8 mouse cellular contexts compared by ENCODE assay signal in genomic region chr5:139251736-139252080, GRCm38 (mm10). TPM values are rescaled to one million over a fixed set of nuclear protein-coding genes. Genes with fewer than 3 reads are reported as not detected.
A peak's percentile ranks its signal among the peaks of the same experiment; 100 is the strongest.
DNase-seq lines count a peak whose midpoint lies in the region; ATAC-seq and TF ChIP-seq lines count a peak whose summit lies in the region.

No protein-coding gene starts in this region.

- no peak for DNase-seq in layer of hippocampus, adult 2 months (ENCODE audit: low spot score in 2 of 2)
- no peak for DNase-seq in layer of hippocampus, postnatal 36 days
- DNase-seq in cerebellum, adult 8-10 months = no peak
- DNase-seq in kidney, postnatal 25 days = no peak
- DNase-seq in right cerebral cortex, adult 18-20 months = no peak

- peak; percentile 32 for ATAC-seq in embryonic facial prominence, embryonic 12.5 days (ENCODE audit: insufficient number of reproducible peaks, insufficient read depth, low FRiP score, low TSS enrichment)
- peak; percentile 40 for ATAC-seq in intestine, embryonic 15.5 days
- ATAC-seq in monocyte, adult 5-6 weeks (replicated peaks; ENCODE audit: insufficient number of reproducible peaks, low FRiP score, low TSS enrichment, poor library complexity, severe bottlenecking) = peak; percentile 24

- H3K27me3 ChIP-seq in embryonic facial prominence, embryonic 12.5 days = no peaks in the 10 kb centered on the region
- H3K27me3 ChIP-seq in intestine, embryonic 15.5 days (replicated peaks) = no peaks in the 10 kb centered on the region

- H3K4me1 ChIP-seq in embryonic facial prominence, embryonic 12.5 days = peaks cover 9% of the 10 kb centered on the region
- H3K4me1 ChIP-seq in intestine, embryonic 15.5 days (replicated peaks) = peaks cover 13% of the 10 kb centered on the region

- H3K4me3 ChIP-seq in layer of hippocampus, adult 2 months = peak overlapping the region; percentile 68
- H3K4me3 ChIP-seq in embryonic facial prominence, embryonic 12.5 days = peak overlapping the region; percentile 82
- H3K4me3 ChIP-seq in intestine, embryonic 15.5 days (replicated peaks) = peak overlapping the region; percentile 95

- peak overlapping the region; percentile 90 for H3K9ac ChIP-seq in embryonic facial prominence, embryonic 12.5 days
- peak overlapping the region; percentile 60 for H3K9ac ChIP-seq in intestine, embryonic 15.5 days

- H3K4me2 ChIP-seq in embryonic facial prominence, embryonic 12.5 days (replicated peaks) = peak overlapping the region; percentile 96
- H3K4me2 ChIP-seq in intestine, embryonic 15.5 days (replicated peaks) = peak overlapping the region; percentile 86

- H3K9me3 ChIP-seq in embryonic facial prominence, embryonic 12.5 days = no peaks in the 10 kb centered on the region
- H3K9me3 ChIP-seq in intestine, embryonic 15.5 days = no peaks in the 10 kb centered on the region

- H3K36me3 ChIP-seq in embryonic facial prominence, embryonic 12.5 days = peaks cover 35% of the 10 kb centered on the region
- peaks cover 15% of the 10 kb centered on the region; the same call in 1 of the 2 replicates for H3K36me3 ChIP-seq in intestine, embryonic 15.5 days

- peak; percentile 28 for TF ChIP-seq CTCF in layer of hippocampus, adult 2 months (conservative IDR thresholded peaks at IDR 0.05)

- H3K27ac ChIP-seq in layer of hippocampus, adult 2 months = peak overlapping the region; percentile 99
- peak overlapping the region; percentile 65 for H3K27ac ChIP-seq in embryonic facial prominence, embryonic 12.5 days
- H3K27ac ChIP-seq in intestine, embryonic 15.5 days = peak overlapping the region; percentile 82

- 1% methylated on average over 8 of the region's 8 CpGs for WGBS in embryonic facial prominence, embryonic 12.5 days
- under 1% methylated on average over 8 of the region's 8 CpGs for WGBS in intestine, embryonic 15.5 days

RNA-seq across cellular contexts. Expression of gene Get4, which starts 0.4 kb away (rescaled TPM):
- 10 to 100 TPM; 52.5 to 53.8 TPM for total RNA-seq in layer of hippocampus, adult 2 months (2021)
- total RNA-seq in layer of hippocampus, postnatal 36 days (2021) = 10 to 100 TPM; 52.6 to 55.3 TPM
- polyA plus RNA-seq in embryonic facial prominence, embryonic 12.5 days (2016; fragmentation: Nextera tagmentation; extraction: Ambion mirVana) = 157 and 164 TPM in 2 replicates
- 147 and 148 TPM in 2 replicates for polyA plus RNA-seq in intestine, embryonic 15.5 days (2015; fragmentation: Nextera tagmentation; extraction: Ambion mirVana)
- 20.5 to 26.5 TPM (median 21.0 TPM) in 3 replicates for total RNA-seq in monocyte, adult 5-6 weeks (2017)

RNA-seq across cellular contexts. Expression of gene Sun1, which starts 51.3 kb away (rescaled TPM):
- total RNA-seq in layer of hippocampus, adult 2 months (2021) = 10 to 100 TPM; 78.8 to 91.0 TPM
- total RNA-seq in layer of hippocampus, postnatal 36 days (2021) = 10 to 100 TPM; 78.6 to 82.1 TPM
- polyA plus RNA-seq in embryonic facial prominence, embryonic 12.5 days (2016; fragmentation: Nextera tagmentation; extraction: Ambion mirVana) = 49.3 and 53.0 TPM in 2 replicates
- 39.8 and 41.2 TPM in 2 replicates for polyA plus RNA-seq in intestine, embryonic 15.5 days (2015; fragmentation: Nextera tagmentation; extraction: Ambion mirVana)
- total RNA-seq in monocyte, adult 5-6 weeks (2017) = 62.9 to 89.5 TPM (median 80.2 TPM) in 3 replicates
